Mouse (Mus musculus): ENCODE measurements at regions not wholly inside any gene's neighbourhood (a gene's known extent, or its start where the extent isn't known, plus 50 kb on each side); places are given as distances from the start of the nearest gene placed in this dataset.

DNA sequence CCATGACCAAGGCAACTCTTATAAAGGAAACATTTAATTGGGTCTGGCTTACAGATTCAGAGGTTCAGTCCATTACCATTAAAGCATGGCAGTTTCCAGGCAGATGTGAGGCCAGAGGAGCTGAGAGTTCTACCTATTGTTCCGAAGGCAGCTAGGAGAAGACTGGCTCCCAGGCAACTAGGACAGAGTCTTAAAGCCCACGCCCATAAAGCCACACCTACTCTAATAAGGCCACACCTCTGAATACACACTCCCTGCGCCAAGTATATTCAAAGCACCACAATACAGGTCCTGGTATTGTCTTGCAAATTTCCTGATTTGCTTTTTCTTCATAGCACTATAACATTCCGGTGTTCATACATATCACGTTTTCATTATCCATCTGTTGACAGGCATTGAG, 194.8 kb upstream of the Auts2 start:
- no peaks in the 10 kb centered on the region for H3K27me3 ChIP-seq (replicated peaks; ENCODE audit: control insufficient read depth, insufficient read depth, low read length)
- no peak for ATAC-seq
- no peak overlapping the region for H3K9ac ChIP-seq (replicated peaks; ENCODE audit: low read depth, low read length)
- H3K4me2 ChIP-seq (ENCODE audit: low read length): no peak overlapping the region
- H3K27ac ChIP-seq (ENCODE audit: low read length): no peak overlapping the region
- WGBS: 71% methylated on average over 5 of the region's 5 CpGs
- no peaks in the 10 kb centered on the region for H3K36me3 ChIP-seq (ENCODE audit: control insufficient read depth, insufficient read depth)
- H3K9me3 ChIP-seq (ENCODE audit: control insufficient read depth, low read length): no peaks in the 10 kb centered on the region
- no peaks in the 10 kb centered on the region for H3K4me1 ChIP-seq (replicated peaks; ENCODE audit: control insufficient read depth, insufficient read depth, low read length)
- H3K4me3 ChIP-seq (replicated peaks; ENCODE audit: low read length): no peak overlapping the region

DNA sequence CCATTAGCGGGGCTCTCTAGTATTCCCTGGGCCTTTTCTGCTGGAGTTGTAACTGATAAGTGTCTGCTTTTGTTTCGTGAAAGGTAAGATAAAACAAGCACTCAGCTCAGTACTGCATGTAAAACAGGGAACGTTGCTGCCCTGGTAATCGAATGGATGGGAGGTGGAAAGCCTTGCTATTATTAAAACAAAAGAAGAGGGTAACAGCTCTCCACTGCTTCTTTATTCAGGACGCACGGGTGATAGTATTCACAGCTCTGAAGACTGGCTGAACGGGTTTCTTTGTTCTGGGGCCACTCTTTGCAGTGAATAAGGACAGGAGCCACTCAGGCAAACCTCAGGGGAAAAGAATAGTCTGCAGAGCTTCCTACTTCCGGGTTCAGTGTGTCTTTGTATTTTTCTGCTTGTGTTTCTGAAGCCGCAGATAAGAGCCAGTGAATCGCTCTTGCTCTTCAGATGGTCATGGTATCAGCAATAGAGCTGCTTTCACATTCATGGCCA, 185.6 kb upstream of the Auts2 start:
- Histone ChIP-seq H3K36me3 (ENCODE audit: control insufficient read depth, insufficient read depth) (no peaks in the 10 kb centered on the region), H3K9ac (replicated peaks; ENCODE audit: low read depth, low read length) (no peak overlapping the region), H3K27me3 (replicated peaks; ENCODE audit: control insufficient read depth, insufficient read depth, low read length) (no peaks in the 10 kb centered on the region), H3K4me3 (replicated peaks; ENCODE audit: low read length) (no peak overlapping the region), H3K4me1 (replicated peaks; ENCODE audit: control insufficient read depth, insufficient read depth, low read length) (no peaks in the 10 kb centered on the region), H3K27ac (ENCODE audit: low read length) (no peak overlapping the region), H3K4me2 (ENCODE audit: low read length) (no peak overlapping the region), H3K9me3 (ENCODE audit: control insufficient read depth, low read length) (no peaks in the 10 kb centered on the region)
- WGBS: 24% methylated on average over 10 of the region's 10 CpGs
- ATAC-seq: no peak

DNA sequence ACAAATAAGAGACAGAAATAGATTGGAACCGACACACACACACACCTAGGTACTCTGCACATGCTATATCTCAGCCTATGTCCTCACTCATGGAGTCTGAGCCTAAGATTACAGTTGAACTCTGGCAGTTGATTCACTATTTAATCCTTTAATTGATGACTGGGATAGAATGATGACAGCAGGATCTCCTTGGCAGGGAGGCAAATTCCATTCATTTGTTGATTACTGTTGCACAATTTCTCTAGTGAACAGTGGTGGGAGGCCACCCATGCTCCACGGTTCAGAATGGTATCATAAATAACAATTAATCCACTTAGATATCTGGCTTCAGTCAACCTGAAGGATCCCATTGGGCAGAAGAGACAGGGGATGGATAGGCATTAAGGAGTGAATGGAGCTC, 181.3 kb upstream of the Auts2 start:
- Histone ChIP-seq H3K9ac (replicated peaks; ENCODE audit: low read depth, low read length) (no peak overlapping the region), H3K27me3 (replicated peaks; ENCODE audit: control insufficient read depth, insufficient read depth, low read length) (no peaks in the 10 kb centered on the region), H3K4me3 (replicated peaks; ENCODE audit: low read length) (no peak overlapping the region), H3K9me3 (ENCODE audit: control insufficient read depth, low read length) (no peaks in the 10 kb centered on the region), H3K27ac (ENCODE audit: low read length) (no peak overlapping the region), H3K36me3 (ENCODE audit: control insufficient read depth, insufficient read depth) (no peaks in the 10 kb centered on the region), H3K4me1 (replicated peaks; ENCODE audit: control insufficient read depth, insufficient read depth, low read length) (no peaks in the 10 kb centered on the region), H3K4me2 (ENCODE audit: low read length) (no peak overlapping the region)
- WGBS: 58% methylated on average over 2 of the region's 2 CpGs
- ATAC-seq: no peak

DNA sequence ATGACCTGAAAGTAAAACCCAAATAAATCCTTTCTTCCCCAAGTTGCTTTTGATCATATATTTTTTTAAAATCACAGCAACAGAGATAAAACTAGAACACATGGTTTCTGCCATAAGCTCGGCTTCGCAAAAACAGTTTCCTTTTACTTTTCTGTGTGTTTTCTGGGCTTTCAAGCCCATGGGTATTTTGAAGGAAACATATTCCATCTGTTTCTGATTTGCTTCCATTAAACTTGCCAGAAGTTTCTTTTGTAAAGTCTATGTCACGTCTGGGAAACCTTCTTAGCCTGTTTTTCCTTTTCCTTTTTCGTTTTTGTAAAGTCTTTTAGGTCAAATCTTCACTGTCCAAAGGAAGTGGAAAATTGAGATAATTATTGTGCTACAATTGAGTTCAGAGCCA, 167.2 kb upstream of the Auts2 start:
- no peak for ATAC-seq
- 69% methylated on average over 4 of the region's 4 CpGs for WGBS
- no peaks in the 10 kb centered on the region for H3K27me3 ChIP-seq (replicated peaks; ENCODE audit: control insufficient read depth, insufficient read depth, low read length)

DNA sequence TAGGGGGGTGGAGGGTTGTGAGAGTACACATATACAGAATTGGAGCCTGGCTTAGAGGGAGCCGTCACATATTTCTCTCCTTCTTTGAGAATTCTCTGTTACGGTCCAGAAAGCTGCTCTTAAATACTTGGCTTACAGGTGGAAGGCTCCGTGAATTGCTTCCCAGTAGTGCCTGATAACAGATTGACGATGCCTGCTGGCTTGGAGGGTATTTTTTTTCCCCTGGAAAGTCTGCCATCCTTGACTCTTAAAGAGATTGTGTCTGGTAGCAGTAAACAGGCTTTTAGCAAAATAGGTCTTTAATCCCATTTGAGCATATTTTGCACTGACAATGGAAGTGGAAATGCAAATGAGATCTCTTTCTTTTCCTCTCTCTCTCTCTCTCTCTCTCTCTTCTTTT, 164.4 kb upstream of the Auts2 start:
- peak; percentile 52; the same call in 1 of the 2 replicates for ATAC-seq
- 26% methylated on average over 4 of the region's 4 CpGs for WGBS
- Histone ChIP-seq H3K9me3 (ENCODE audit: control insufficient read depth, low read length) (no peaks in the 10 kb centered on the region), H3K27ac (ENCODE audit: low read length) (peak overlapping the region; percentile 34; the same call in 1 of the 2 replicates), H3K36me3 (ENCODE audit: control insufficient read depth, insufficient read depth) (no peaks in the 10 kb centered on the region), H3K9ac (replicated peaks; ENCODE audit: low read depth, low read length) (no peak overlapping the region), H3K4me2 (ENCODE audit: low read length) (no peak overlapping the region), H3K27me3 (replicated peaks; ENCODE audit: control insufficient read depth, insufficient read depth, low read length) (no peaks in the 10 kb centered on the region), H3K4me1 (replicated peaks; ENCODE audit: control insufficient read depth, insufficient read depth, low read length) (peaks cover 5% of the 10 kb centered on the region), H3K4me3 (replicated peaks; ENCODE audit: low read length) (no peak overlapping the region)

More for the DNA sequence above, 167.2 kb upstream of the Auts2 start:
- H3K36me3 ChIP-seq (ENCODE audit: control insufficient read depth, insufficient read depth): no peaks in the 10 kb centered on the region
- H3K9ac ChIP-seq (replicated peaks; ENCODE audit: low read depth, low read length): no peak overlapping the region
- no peak overlapping the region for H3K4me3 ChIP-seq (replicated peaks; ENCODE audit: low read length)
- H3K4me2 ChIP-seq (ENCODE audit: low read length): no peak overlapping the region
- no peak overlapping the region for H3K27ac ChIP-seq (ENCODE audit: low read length)
- H3K9me3 ChIP-seq (ENCODE audit: control insufficient read depth, low read length): no peaks in the 10 kb centered on the region
- peaks cover 5% of the 10 kb centered on the region for H3K4me1 ChIP-seq (replicated peaks; ENCODE audit: control insufficient read depth, insufficient read depth, low read length)

DNA sequence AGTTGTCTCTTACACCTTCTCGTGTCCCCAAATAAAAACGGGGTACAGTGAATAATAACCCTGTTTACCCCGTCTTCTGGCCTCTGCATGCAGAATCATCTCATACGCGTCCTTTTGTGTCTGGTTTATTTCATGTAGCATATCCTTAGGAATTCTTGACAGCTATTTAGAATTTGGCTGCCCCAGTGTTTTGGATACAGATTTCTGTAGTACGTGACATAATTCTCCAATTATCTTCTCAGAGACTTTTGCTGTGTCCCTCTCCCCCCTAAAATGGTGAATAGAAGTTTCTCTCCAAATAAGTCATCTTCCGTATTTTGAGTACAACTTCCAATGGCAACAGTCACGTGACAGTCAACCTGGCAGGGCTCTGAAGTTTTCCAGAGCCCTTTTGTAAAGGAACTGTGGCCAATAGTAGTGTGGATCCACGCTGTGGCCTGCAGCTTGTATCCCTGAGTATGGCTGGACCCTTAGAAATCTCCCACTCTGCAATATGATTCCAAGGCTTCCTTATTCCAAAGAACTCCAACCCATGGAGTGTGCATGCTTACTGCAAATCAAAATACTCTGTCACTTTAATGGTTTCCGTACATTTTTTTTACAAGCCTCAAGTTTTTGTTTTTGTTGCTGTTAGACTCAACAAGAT, 160.4 kb upstream of the Auts2 start:
- Histone ChIP-seq H3K9ac (replicated peaks; ENCODE audit: low read depth, low read length) (no peak overlapping the region), H3K27me3 (replicated peaks; ENCODE audit: control insufficient read depth, insufficient read depth, low read length) (no peaks in the 10 kb centered on the region), H3K4me3 (replicated peaks; ENCODE audit: low read length) (no peak overlapping the region), H3K9me3 (ENCODE audit: control insufficient read depth, low read length) (no peaks in the 10 kb centered on the region), H3K36me3 (ENCODE audit: control insufficient read depth, insufficient read depth) (no peaks in the 10 kb centered on the region), H3K4me2 (ENCODE audit: low read length) (no peak overlapping the region), H3K27ac (ENCODE audit: low read length) (no peak overlapping the region), H3K4me1 (replicated peaks; ENCODE audit: control insufficient read depth, insufficient read depth, low read length) (peaks cover 5% of the 10 kb centered on the region)
- 81% methylated on average over 10 of the region's 10 CpGs for WGBS
- ATAC-seq: no peak

DNA sequence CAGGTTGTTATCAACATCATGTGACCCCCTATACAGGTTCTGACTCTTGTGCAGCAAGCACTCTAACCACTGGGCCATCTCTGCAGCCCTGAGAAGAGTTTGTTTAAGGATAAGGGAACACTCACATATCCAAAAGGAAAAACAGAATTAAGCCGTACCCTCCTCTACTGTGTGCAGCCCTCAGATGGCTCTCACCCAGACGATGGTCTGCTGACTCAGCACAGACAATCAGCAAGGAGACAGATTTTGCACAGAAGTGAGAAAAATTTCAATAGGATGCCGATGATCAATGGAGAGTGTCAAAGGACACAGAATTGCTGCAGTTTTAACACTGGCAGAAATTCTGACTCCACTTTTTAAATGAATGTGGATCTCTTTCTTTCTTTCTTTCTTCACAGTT, 159.4 kb upstream of the Auts2 start:
- WGBS: 66% methylated on average over 3 of the region's 3 CpGs
- no peaks in the 10 kb centered on the region for H3K27me3 ChIP-seq (replicated peaks; ENCODE audit: control insufficient read depth, insufficient read depth, low read length)
- no peak for ATAC-seq

DNA sequence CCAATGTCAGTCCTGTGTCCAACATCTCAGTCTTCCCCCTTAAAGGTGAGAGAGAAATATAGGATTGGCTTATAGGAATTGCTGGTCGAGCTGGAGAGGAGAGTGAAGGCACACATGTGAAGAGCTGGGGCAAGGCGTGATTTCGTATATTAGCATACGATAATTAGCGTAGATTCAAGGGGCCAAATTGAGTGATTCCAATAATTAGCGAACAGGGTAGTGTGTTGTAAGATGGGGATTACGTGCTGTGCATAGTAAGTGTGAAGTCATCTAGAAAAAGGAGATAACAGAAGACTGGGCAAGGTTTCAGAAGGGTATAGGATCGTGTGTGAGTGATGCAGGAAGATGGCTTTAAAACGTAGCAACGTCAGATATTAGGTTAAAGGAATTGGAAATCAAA, 147.6 kb upstream of the Auts2 start:
- Histone ChIP-seq H3K9ac (replicated peaks; ENCODE audit: low read depth, low read length) (no peak overlapping the region), H3K36me3 (ENCODE audit: control insufficient read depth, insufficient read depth) (no peaks in the 10 kb centered on the region), H3K4me2 (ENCODE audit: low read length) (no peak overlapping the region), H3K4me3 (replicated peaks; ENCODE audit: low read length) (no peak overlapping the region), H3K27ac (ENCODE audit: low read length) (no peak overlapping the region), H3K4me1 (replicated peaks; ENCODE audit: control insufficient read depth, insufficient read depth, low read length) (no peaks in the 10 kb centered on the region), H3K9me3 (ENCODE audit: control insufficient read depth, low read length) (0 out of 2 replicates have a peak, but pooled peaks cover 4% of the 10 kb centered on the region), H3K27me3 (replicated peaks; ENCODE audit: control insufficient read depth, insufficient read depth, low read length) (no peaks in the 10 kb centered on the region)
- WGBS: 40% methylated on average over 10 of the region's 10 CpGs
- 0 out of 2 replicates have a peak, but pooled peaks have one; percentile 43 for ATAC-seq

More for the DNA sequence above, 159.4 kb upstream of the Auts2 start:
- no peaks in the 10 kb centered on the region for H3K9me3 ChIP-seq (ENCODE audit: control insufficient read depth, low read length)
- H3K27ac ChIP-seq (ENCODE audit: low read length): no peak overlapping the region
- no peak overlapping the region for H3K9ac ChIP-seq (replicated peaks; ENCODE audit: low read depth, low read length)
- H3K4me2 ChIP-seq (ENCODE audit: low read length): no peak overlapping the region
- H3K4me1 ChIP-seq (replicated peaks; ENCODE audit: control insufficient read depth, insufficient read depth, low read length): peaks cover 2% of the 10 kb centered on the region
- H3K4me3 ChIP-seq (replicated peaks; ENCODE audit: low read length): no peak overlapping the region
- H3K36me3 ChIP-seq (ENCODE audit: control insufficient read depth, insufficient read depth): no peaks in the 10 kb centered on the region

DNA sequence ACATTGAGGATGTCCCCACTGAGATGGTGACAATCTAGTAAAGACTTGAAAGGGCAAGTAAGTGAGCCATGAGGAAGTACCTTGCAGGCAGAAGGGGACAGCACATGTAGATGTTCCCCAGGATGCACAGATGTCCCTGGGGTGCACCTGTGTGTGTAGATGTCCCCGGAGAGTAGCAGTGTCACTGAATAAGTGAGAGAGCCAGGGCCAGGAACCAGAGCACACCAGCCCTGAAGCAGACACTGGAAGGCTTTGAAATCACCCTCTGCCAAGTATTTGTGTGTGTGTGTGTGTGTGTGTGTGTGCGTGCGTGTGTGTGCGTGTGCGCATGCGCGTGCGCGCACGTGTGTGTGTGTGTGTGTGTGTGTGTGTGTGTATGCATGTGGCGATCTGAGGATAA, 132.1 kb upstream of the Auts2 start:
- Histone ChIP-seq H3K9ac (replicated peaks; ENCODE audit: low read depth, low read length) (no peak overlapping the region), H3K4me3 (replicated peaks; ENCODE audit: low read length) (no peak overlapping the region), H3K4me1 (replicated peaks; ENCODE audit: control insufficient read depth, insufficient read depth, low read length) (peaks cover 4% of the 10 kb centered on the region; the same call in 1 of the 2 replicates), H3K27me3 (replicated peaks; ENCODE audit: control insufficient read depth, insufficient read depth, low read length) (no peaks in the 10 kb centered on the region), H3K27ac (ENCODE audit: low read length) (no peak overlapping the region), H3K4me2 (ENCODE audit: low read length) (no peak overlapping the region), H3K36me3 (ENCODE audit: control insufficient read depth, insufficient read depth) (no peaks in the 10 kb centered on the region), H3K9me3 (ENCODE audit: control insufficient read depth, low read length) (no peaks in the 10 kb centered on the region)
- ATAC-seq: no peak
- 95% methylated on average over 11 of the region's 11 CpGs for WGBS
